Mouse (Mus musculus): ENCODE results near the gene Agt.

GRCm38 (mm10) chr8:124557476-124557875 lies 12.0 kb downstream of the Agt start:
- TF ChIP-seq CTCF (IDR thresholded peaks at IDR 0.05; ENCODE audit: low read depth, low read length) (no peak), POLR2A (IDR thresholded peaks at IDR 0.05; ENCODE audit: borderline replicate concordance, low read depth, low read length) (no peak)
